Mouse (Mus musculus): Measurements from ENCODE around the gene Tmem97. TPM values are rescaled to one million over a fixed set of nuclear protein-coding genes. Genes with fewer than 3 reads are reported as not detected.

Gene Tmem97
- polyA plus RNA-seq, 1 experiment from 2014 or later: 128 TPM

DNA sequence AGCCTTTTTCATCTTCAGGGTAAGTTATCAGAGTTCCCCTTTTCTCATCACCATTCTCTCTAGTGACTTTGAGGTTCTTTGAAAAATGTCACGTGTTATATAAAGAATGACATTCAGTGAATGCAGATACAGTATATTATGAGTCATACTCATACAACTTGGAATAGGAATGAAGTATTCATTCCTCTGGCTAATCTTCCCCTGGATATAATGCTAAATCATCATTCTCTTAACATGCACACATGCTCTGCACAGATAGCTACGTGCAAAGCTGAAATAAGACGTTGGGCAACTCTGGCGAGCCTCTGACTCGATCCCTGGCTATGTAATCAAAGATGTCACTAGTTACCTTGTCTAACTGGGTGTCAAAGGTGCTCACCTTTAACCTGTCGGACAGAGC, 21.3 kb upstream of the Tmem97 start:
- no peak for ATAC-seq
- Histone ChIP-seq H3K9ac (no peak overlapping the region), H3K36me3 (peaks cover 38% of the 10 kb centered on the region), H3K27ac (no peak overlapping the region), H3K4me2 (no peak overlapping the region), H3K4me1 (peaks cover 16% of the 10 kb centered on the region; the same call in 1 of the 2 replicates), H3K27me3 (replicated peaks) (no peaks in the 10 kb centered on the region), H3K4me3 (no peak overlapping the region), H3K9me3 (replicated peaks) (no peaks in the 10 kb centered on the region)
- 57% methylated on average over 6 of the region's 6 CpGs for WGBS (ENCODE audit: insufficient replicate concordance)

DNA sequence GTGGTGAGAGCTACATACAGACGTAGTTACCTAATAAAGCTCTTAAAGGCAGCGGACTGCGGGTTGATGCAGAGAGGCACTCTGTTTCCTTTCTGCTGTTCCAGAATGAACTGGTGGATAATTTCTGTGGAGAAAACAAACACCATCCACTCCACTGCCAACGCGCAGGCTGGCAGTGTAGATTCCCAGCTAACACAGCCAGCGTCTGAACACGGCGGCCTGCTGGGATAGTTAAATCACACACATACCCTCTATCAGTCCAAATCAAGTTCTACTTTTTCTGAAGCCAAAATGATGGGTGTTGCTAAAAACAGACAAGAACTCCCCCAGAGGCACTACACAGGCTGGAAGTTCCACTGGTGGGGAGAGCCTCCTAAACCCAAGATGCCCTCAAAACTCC, 20.9 kb upstream of the Tmem97 start:
- Histone ChIP-seq H3K9me3 (replicated peaks) (no peaks in the 10 kb centered on the region), H3K4me1 (peaks cover 21% of the 10 kb centered on the region; the same call in 1 of the 2 replicates), H3K36me3 (peaks cover 37% of the 10 kb centered on the region), H3K4me2 (no peak overlapping the region), H3K4me3 (no peak overlapping the region), H3K27ac (no peak overlapping the region), H3K27me3 (replicated peaks) (no peaks in the 10 kb centered on the region), H3K9ac (no peak overlapping the region)
- no peak for ATAC-seq
- 87% methylated on average over 8 of the region's 8 CpGs for WGBS (ENCODE audit: insufficient replicate concordance)

DNA sequence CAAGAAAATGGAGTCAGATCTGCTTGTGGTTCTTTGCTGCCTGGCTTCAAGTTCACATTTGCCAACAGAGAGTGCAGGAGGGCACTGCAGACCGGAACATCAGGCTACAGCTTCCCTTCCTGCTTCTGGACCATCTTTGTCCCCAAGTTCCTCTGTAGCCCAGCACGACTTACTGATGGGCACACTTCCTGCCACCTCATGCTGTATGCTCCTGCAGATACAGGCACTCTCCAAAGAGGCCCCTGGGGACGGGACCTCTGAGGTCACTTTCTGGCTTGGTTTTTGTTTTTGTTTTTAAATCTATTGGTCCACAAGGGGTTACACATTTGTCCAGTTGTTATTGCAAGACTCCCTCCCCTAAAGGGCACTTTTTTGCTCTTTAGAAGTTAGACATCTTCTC, 19.2 kb upstream of the Tmem97 start:
- H3K4me1 ChIP-seq: peaks cover 23% of the 10 kb centered on the region; the same call in 1 of the 2 replicates
- no peak overlapping the region for H3K4me3 ChIP-seq
- H3K27me3 ChIP-seq (replicated peaks): no peaks in the 10 kb centered on the region
- peaks cover 40% of the 10 kb centered on the region for H3K36me3 ChIP-seq
- ATAC-seq: no peak
- H3K4me2 ChIP-seq: no peak overlapping the region
- no peak overlapping the region for H3K9ac ChIP-seq
- no peaks in the 10 kb centered on the region for H3K9me3 ChIP-seq (replicated peaks)
- WGBS (ENCODE audit: insufficient replicate concordance): 30% methylated on average over 3 of the region's 3 CpGs
- peak overlapping the region; percentile 64 for H3K27ac ChIP-seq

DNA sequence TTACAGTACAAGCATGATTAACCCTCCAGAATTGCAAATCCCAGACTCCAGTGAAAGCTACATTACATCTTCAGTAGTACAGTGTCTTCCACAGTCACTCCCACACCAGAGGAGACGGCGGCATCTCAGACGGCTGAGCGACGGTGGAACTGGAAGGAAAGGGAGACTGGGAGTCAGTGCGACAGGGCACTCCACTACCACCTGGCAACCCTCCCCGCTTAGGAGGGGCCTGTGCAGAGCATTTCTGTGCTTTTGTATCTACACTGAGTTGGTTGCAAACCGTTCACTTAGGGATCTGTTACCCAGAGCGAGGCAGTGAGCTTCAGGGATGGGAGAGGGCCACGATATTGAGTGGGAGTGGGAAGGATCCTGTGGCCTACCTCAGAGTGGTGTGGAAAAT, 18.2 kb upstream of the Tmem97 start:
- Histone ChIP-seq H3K4me3 (no peak overlapping the region), H3K36me3 (peaks cover 35% of the 10 kb centered on the region), H3K9ac (no peak overlapping the region), H3K4me1 (peaks cover 20% of the 10 kb centered on the region; the same call in 1 of the 2 replicates), H3K9me3 (replicated peaks) (no peaks in the 10 kb centered on the region), H3K27me3 (replicated peaks) (no peaks in the 10 kb centered on the region), H3K4me2 (no peak overlapping the region), H3K27ac (no peak overlapping the region)
- no peak for ATAC-seq
- 87% methylated on average over 10 of the region's 10 CpGs for WGBS (ENCODE audit: insufficient replicate concordance)

DNA sequence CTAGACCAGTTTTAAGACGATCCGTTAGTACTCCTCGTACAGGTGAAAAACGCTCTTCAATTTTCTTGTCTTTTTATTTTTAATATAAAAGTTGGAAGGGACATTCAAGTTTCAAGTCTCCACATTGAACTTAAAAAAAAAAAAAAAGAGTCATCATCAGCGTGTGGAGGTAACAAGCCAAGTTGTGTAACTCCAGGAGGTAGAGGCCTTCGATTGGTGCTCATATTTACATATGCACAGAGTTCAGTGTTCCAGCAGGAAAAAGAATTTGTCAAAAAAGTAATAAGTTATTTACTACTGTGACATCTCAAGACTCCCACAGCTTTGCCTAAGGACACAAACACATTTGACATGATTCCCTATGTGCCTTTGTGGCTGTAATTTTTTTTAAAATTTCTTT, 17.0 kb upstream of the Tmem97 start:
- peaks cover 29% of the 10 kb centered on the region for H3K36me3 ChIP-seq
- 80% methylated on average over 6 of the region's 6 CpGs for WGBS (ENCODE audit: insufficient replicate concordance)
- H3K4me2 ChIP-seq: no peak overlapping the region
- H3K4me3 ChIP-seq: no peak overlapping the region
- ATAC-seq: no peak
- H3K27ac ChIP-seq: no peak overlapping the region
- H3K4me1 ChIP-seq: peaks cover 20% of the 10 kb centered on the region; the same call in 1 of the 2 replicates
- H3K9me3 ChIP-seq (replicated peaks): no peaks in the 10 kb centered on the region
- no peaks in the 10 kb centered on the region for H3K27me3 ChIP-seq (replicated peaks)
- no peak overlapping the region for H3K9ac ChIP-seq

DNA sequence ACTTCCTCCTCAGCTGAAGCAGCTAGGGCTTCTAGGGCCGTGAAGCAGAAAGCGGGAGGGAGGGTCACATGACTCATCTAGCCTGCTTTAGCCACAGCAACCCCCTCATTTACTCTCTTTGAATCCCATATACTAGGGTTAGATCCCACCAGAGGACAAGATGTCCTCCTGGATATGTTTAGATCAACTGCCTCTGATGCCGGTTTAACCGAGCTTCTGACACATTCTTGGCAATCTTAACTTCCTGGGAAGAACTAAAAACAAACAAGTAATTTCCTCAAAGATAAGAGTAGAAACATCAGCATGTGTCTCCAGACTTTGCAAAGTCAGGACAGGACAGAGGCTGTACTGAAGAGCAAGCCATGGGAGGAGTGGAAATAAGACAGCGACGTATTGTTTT, 16.2 kb upstream of the Tmem97 start:
- no peak for ATAC-seq
- Histone ChIP-seq H3K4me2 (no peak overlapping the region), H3K9ac (no peak overlapping the region), H3K4me1 (peaks cover 20% of the 10 kb centered on the region; the same call in 1 of the 2 replicates), H3K9me3 (replicated peaks) (no peaks in the 10 kb centered on the region), H3K27ac (no peak overlapping the region; the same call in 1 of the 2 replicates), H3K36me3 (peaks cover 20% of the 10 kb centered on the region), H3K4me3 (no peak overlapping the region), H3K27me3 (replicated peaks) (no peaks in the 10 kb centered on the region)
- 35% methylated on average over 6 of the region's 6 CpGs for WGBS (ENCODE audit: insufficient replicate concordance)

DNA sequence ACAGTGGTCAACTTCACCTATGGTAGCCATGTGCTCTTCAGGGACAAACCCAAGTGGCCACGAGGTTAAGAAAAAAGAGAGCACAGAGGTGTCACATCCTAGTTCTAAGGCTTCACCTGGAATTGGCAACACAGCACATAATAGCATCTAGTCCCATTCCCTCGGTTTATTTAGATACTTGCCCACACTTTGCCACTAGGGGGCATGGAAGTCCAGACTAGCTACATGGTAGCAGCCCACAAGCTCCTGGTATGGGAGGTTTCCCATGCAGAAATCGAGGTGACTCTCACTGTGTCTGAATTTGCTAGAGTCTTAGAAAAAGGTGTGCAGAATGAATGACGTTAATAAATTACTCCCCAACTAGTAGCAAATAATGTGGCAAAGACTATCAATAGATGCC, 9.9 kb upstream of the Tmem97 start:
- no peaks in the 10 kb centered on the region for H3K27me3 ChIP-seq (replicated peaks)
- ATAC-seq: peak; percentile 27; the same call in 1 of the 2 replicates
- 9% methylated on average over 4 of the region's 4 CpGs for WGBS (ENCODE audit: insufficient replicate concordance)

DNA sequence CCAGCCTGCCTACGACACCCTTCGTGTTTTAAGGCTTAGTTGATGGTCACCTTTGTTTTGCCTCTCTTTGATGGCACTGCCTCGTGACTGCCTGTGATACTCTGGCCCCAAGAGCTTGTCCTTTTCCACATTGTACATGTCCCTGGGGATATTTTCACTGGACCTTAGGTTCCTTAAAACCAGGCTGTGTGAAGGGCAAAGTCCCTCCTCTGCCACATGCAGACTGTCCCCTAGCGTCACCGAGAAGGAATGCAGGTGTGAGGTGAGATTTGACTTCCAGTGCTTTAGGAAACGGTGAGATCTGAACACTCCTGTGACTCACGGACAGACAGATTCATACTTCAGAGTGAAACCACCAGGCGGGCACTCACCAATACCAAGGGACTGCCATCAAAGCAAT, 6.7 kb upstream of the Tmem97 start:
- H3K27me3 ChIP-seq (replicated peaks): no peaks in the 10 kb centered on the region
- no peak for ATAC-seq

More for the DNA sequence above, 9.9 kb upstream of the Tmem97 start:
- Histone ChIP-seq H3K9ac (no peak overlapping the region), H3K4me1 (peaks cover 10% of the 10 kb centered on the region), H3K36me3 (peaks cover 2% of the 10 kb centered on the region), H3K27ac (no peak overlapping the region), H3K4me3 (no peak overlapping the region), H3K4me2 (no peak overlapping the region), H3K9me3 (replicated peaks) (no peaks in the 10 kb centered on the region)

DNA sequence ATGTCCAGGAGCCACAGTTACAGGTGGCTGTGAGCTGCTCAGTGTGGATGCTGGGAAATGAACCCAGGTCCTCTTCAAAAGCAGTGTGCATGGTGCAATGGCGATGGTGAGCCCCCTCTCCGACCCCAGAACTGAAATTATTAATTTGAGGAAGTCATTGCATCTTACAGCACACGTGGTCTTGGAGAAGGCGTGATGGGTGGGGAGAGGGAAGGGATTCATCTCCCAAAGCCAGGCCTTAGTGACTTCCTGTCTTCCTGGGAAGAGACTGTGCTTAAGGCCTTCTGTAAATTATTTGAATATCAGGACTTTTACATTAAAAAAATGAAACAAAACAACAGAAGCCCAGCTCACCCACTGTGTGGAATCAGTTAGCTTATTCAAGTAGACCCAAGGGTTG, 5.5 kb upstream of the Tmem97 start:
- 0 out of 2 replicates have a peak, but pooled peaks cover 4% of the 10 kb centered on the region for H3K9me3 ChIP-seq (replicated peaks)
- no peak overlapping the region for H3K9ac ChIP-seq
- no peak overlapping the region for H3K4me3 ChIP-seq
- no peaks in the 10 kb centered on the region for H3K27me3 ChIP-seq (replicated peaks)
- WGBS (ENCODE audit: insufficient replicate concordance): 51% methylated on average over 4 of the region's 4 CpGs
- peaks cover 20% of the 10 kb centered on the region for H3K4me1 ChIP-seq
- no peak overlapping the region for H3K27ac ChIP-seq
- H3K36me3 ChIP-seq: no peaks in the 10 kb centered on the region
- ATAC-seq: no peak
- no peak overlapping the region for H3K4me2 ChIP-seq

More for the DNA sequence above, 6.7 kb upstream of the Tmem97 start:
- H3K27ac ChIP-seq: no peak overlapping the region
- WGBS (ENCODE audit: insufficient replicate concordance): 56% methylated on average over 8 of the region's 8 CpGs
- H3K36me3 ChIP-seq: no peaks in the 10 kb centered on the region
- 0 out of 2 replicates have a peak, but pooled peaks cover 4% of the 10 kb centered on the region for H3K9me3 ChIP-seq (replicated peaks)
- H3K9ac ChIP-seq: no peak overlapping the region
- H3K4me1 ChIP-seq: peaks cover 15% of the 10 kb centered on the region
- H3K4me2 ChIP-seq: no peak overlapping the region
- no peak overlapping the region for H3K4me3 ChIP-seq

DNA sequence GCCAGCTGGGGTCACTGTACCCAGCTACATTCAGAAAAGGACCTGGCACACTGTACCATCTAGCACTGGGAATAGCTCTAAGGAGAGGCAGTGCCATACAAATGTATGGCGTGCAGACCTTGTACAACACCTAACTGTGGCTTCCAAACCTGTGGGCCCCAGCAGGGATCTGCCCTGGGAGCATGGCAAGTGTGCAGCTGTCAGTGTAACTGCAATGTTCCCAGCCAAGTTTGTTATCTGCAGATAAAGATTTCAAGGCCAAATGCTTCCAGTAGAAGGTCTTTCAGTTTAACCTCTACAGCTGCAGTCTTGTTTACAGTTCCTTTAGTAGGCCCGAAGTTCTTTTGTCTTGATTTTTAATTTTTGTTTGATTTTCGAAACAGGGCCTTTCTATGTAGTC, 5.0 kb upstream of the Tmem97 start:
- 57% methylated on average over 3 of the region's 3 CpGs for WGBS (ENCODE audit: insufficient replicate concordance)
- ATAC-seq: no peak
- H3K4me3 ChIP-seq: no peak overlapping the region
- no peaks in the 10 kb centered on the region for H3K36me3 ChIP-seq
- no peak overlapping the region for H3K9ac ChIP-seq
- H3K4me1 ChIP-seq: peaks cover 23% of the 10 kb centered on the region
- 0 out of 2 replicates have a peak, but pooled peaks cover 4% of the 10 kb centered on the region for H3K9me3 ChIP-seq (replicated peaks)
- H3K4me2 ChIP-seq: no peak overlapping the region
- no peaks in the 10 kb centered on the region for H3K27me3 ChIP-seq (replicated peaks)
- peak overlapping the region; percentile 48; the same call in 1 of the 2 replicates for H3K27ac ChIP-seq

DNA sequence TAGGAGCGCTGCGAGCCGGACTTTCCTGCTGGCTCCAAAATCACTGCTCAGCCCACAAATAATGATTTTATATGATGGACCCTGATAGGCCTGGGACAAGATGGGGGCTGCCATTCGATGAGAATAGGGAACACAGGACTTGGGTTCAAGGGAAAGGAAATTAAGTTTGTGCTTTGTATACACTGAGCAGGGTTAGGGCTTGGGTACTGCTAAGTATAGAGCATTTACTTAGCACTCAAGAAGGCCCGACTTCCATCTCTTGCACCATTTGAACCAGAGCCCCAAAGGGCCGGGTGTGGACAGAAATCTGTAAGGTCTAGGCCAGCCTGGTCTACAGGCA, 452 bp upstream of the Tmem97 start:
- Histone ChIP-seq H3K36me3 (peaks cover 8% of the 10 kb centered on the region; the same call in 1 of the 2 replicates), H3K4me2 (peak overlapping the region; percentile 91), H3K9me3 (replicated peaks) (0 out of 2 replicates have a peak, but pooled peaks cover 4% of the 10 kb centered on the region), H3K27ac (peak overlapping the region; percentile 67), H3K27me3 (replicated peaks) (no peaks in the 10 kb centered on the region), H3K4me3 (peak overlapping the region; percentile 83), H3K4me1 (peaks cover 53% of the 10 kb centered on the region), H3K9ac (peak overlapping the region; percentile 65)
- peak; percentile 7; the same call in 1 of the 2 replicates for ATAC-seq
- WGBS (ENCODE audit: insufficient replicate concordance): 25% methylated on average over 6 of the region's 6 CpGs

DNA sequence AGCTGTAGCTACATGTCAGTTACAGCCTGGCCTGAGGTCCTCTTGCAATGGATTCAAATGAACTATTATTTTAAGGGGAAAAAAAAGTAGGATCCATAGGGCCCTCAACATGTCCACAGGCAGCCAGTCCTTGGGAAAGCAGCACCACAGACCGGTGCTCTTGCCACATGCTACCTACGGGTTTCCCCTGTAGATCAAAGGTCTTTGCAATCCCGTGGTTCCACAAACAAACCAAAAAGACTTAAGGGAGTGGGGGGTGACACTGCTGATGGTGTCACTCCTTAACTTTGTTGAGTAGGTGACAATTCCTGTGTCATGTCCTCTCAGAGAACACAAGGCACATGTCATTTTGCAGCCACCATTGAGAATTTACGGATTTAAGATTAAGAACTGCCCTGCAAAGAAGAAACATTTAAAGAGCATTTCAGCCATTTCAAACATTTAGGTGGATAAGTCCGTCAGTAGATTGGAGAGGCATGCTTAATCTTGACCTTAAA, 1.0 kb downstream of the Tmem97 start:
- peak overlapping the region; percentile 84 for H3K9ac ChIP-seq
- H3K36me3 ChIP-seq: peaks cover 23% of the 10 kb centered on the region
- 3% methylated on average over 5 of the region's 5 CpGs for WGBS (ENCODE audit: insufficient replicate concordance)
- H3K27ac ChIP-seq: peak overlapping the region; percentile 84
- 0 out of 2 replicates have a peak, but pooled peaks cover 4% of the 10 kb centered on the region for H3K9me3 ChIP-seq (replicated peaks)
- H3K4me3 ChIP-seq: peak overlapping the region; percentile 83
- H3K4me1 ChIP-seq: peaks cover 56% of the 10 kb centered on the region
- no peak for ATAC-seq
- H3K27me3 ChIP-seq (replicated peaks): no peaks in the 10 kb centered on the region
- H3K4me2 ChIP-seq: peak overlapping the region; percentile 91
